Mouse (Mus musculus) midbrain, embryonic 11.5 days (tissue): ENCODE results near the gene Nf2. TPM values are rescaled to one million over a fixed set of nuclear protein-coding genes. Genes with fewer than 3 reads are reported as not detected.

Source experiments
- ATAC-seq: fragments of 200-750 bp; cut with Nextera tagmentation; 2 replicates; pipeline ENCODE4 v1.8.0; 2017; ENCODE audit warnings: moderate TSS enrichment, moderate library complexity; ENCODE audit not compliant: low FRiP score
- DNase-seq: peaks from one replicate; pipeline ENCODE4 v3.0.0; 2015; ENCODE audit warnings: low spot score; ENCODE audit errors: missing footprints
- H3K27ac ChIP-seq: fragments of 300-500 bp; sonication (generic); 2 replicates; pipeline ENCODE4 v1.5.1; 2014; ENCODE audit warnings: low read depth, low read length
- H3K27me3 ChIP-seq: fragments of 300-500 bp; sonication (generic); 2 replicates; pipeline ENCODE4 v1.6.1; 2014; ENCODE audit warnings: mild to moderate bottlenecking, low read length, moderate library complexity, mixed read lengths; ENCODE audit not compliant: control insufficient read depth, insufficient read depth
- H3K36me3 ChIP-seq: fragments of 300-500 bp; sonication (generic); 2 replicates; pipeline ENCODE4 v1.6.1; 2014; ENCODE audit warnings: mild to moderate bottlenecking, low read length, moderate library complexity, mixed read lengths; ENCODE audit not compliant: control insufficient read depth, insufficient read depth
- H3K4me1 ChIP-seq: fragments of 300-500 bp; sonication (generic); 2 replicates; pipeline ENCODE4 v1.6.1; 2014; ENCODE audit warnings: low read length; ENCODE audit not compliant: control insufficient read depth, insufficient read depth
- H3K4me2 ChIP-seq: fragments of 300-500 bp; sonication (generic); 2 replicates; pipeline ENCODE4 v1.6.1; 2014; ENCODE audit warnings: mild to moderate bottlenecking, moderate library complexity
- H3K4me3 ChIP-seq: fragments of 300-500 bp; sonication (generic); 2 replicates; pipeline ENCODE4 v1.5.1; 2014; ENCODE audit warnings: low read depth, low read length
- H3K9ac ChIP-seq: fragments of 300-500 bp; sonication (generic); 2 replicates; pipeline ENCODE4 v1.6.1; 2014; ENCODE audit warnings: low read length
- H3K9me3 ChIP-seq: fragments of 300-500 bp; sonication (generic); 2 replicates; pipeline ENCODE4 v1.6.1; 2016; ENCODE audit warnings: low read length; ENCODE audit not compliant: control insufficient read depth
- WGBS: fragments of 180-500 bp; shearing (Covaris S2); extraction: QIAGEN DNeasy Blood & Tissue Kit; methylation state at CpG from one replicate; pipeline ENCODE4 v1.1.7; 2014; 5-methylcytosine and 5-hydroxymethylcytosine counted together
- polyA plus RNA-seq: library from polyadenylated mRNA; unstranded; fragments of >200 nt; fragmentation: Nextera tagmentation; extraction: Ambion mirVana; gene quantifications from 2 replicates; pipeline ENCODE4 v1.2.1, GENCODE M21; 2014

Gene Nf2
- polyA plus RNA-seq, 1 experiment from 2014 or later: 51.0 TPM

- DNase-seq (no peak), ATAC-seq (no peak)
- Histone ChIP-seq H3K9ac (no peak overlapping the region), H3K27me3 (no peaks in the 10 kb centered on the region), H3K9me3 (no peaks in the 10 kb centered on the region), H3K27ac (no peak overlapping the region), H3K4me1 (no peaks in the 10 kb centered on the region), H3K4me3 (no peak overlapping the region), H3K36me3 (no peaks in the 10 kb centered on the region), H3K4me2 (no peak overlapping the region)
- WGBS: 87% methylated on average over 3 of the region's 3 CpGs
These were observed 8.3 kb downstream of the Nf2 start for GRCm38 (mm10) chr11:4840942-4841526.

DNA sequence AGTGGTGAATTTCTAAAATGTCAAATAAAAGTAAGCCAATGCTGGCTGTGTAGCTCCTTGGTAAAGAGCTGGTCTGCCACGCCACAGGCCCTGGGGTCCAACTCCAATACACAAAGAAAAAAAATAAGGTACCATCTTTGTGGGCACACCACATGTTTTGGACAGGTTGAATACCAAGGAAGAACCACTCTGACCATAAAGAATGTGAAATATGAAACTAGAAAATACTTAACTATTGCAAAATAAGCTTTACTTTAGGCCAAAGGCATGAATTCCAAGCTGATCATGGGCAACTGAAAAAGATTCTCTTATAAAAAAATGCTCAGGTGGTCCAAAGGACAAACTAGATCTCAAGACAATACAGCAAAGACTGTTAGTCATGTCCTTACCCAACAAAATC is 11.1 kb downstream of the Nf2 start:
- Histone ChIP-seq H3K4me1 (no peaks in the 10 kb centered on the region), H3K36me3 (no peaks in the 10 kb centered on the region), H3K4me2 (no peak overlapping the region), H3K27me3 (no peaks in the 10 kb centered on the region), H3K4me3 (no peak overlapping the region), H3K9me3 (no peaks in the 10 kb centered on the region), H3K27ac (no peak overlapping the region), H3K9ac (no peak overlapping the region)
- WGBS: 88% methylated on average over 1 of the region's 1 CpGs
- no peak for DNase-seq
- no peak for ATAC-seq

GRCm38 (mm10) chr11:4837342-4837741 is 12.0 kb downstream of the Nf2 start:
- Histone ChIP-seq H3K36me3 (no peaks in the 10 kb centered on the region), H3K27me3 (no peaks in the 10 kb centered on the region), H3K4me2 (no peak overlapping the region), H3K4me1 (no peaks in the 10 kb centered on the region), H3K9me3 (no peaks in the 10 kb centered on the region), H3K27ac (no peak overlapping the region), H3K4me3 (no peak overlapping the region), H3K9ac (no peak overlapping the region)
- 76% methylated on average over 5 of the region's 5 CpGs for WGBS
- ATAC-seq (no peak), DNase-seq (no peak)

GRCm38 (mm10) chr11:4836755-4837154 is 12.6 kb downstream of the Nf2 start:
- no peak overlapping the region for H3K4me3 ChIP-seq
- no peaks in the 10 kb centered on the region for H3K36me3 ChIP-seq
- H3K4me1 ChIP-seq: no peaks in the 10 kb centered on the region
- H3K4me2 ChIP-seq: no peak overlapping the region
- H3K27me3 ChIP-seq: no peaks in the 10 kb centered on the region
- ATAC-seq (no peak), DNase-seq (peak; percentile 89)
- H3K9me3 ChIP-seq: no peaks in the 10 kb centered on the region
- 67% methylated on average over 6 of the region's 6 CpGs for WGBS
- no peak overlapping the region for H3K27ac ChIP-seq
- no peak overlapping the region for H3K9ac ChIP-seq

DNA sequence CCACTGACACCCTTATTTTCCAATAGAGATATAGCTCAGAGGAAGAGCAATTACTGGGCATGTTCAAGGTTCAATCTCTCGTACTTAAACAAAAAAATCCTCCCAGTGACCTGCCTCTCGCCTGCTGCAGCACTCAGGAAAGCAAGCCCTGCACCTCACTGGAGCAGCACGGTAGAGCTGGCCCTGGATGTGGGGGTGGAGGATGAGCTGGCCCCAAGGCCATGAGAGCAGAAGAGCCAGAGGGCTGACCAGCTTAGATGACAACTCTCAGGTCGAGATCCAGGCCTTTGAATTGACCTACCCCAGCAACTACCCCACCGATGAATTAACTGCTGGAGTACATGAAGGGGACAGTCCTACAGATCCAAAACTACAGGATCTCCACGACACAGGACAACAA is 13.9 kb downstream of the Nf2 start:
- Histone ChIP-seq H3K4me1 (no peaks in the 10 kb centered on the region), H3K9me3 (no peaks in the 10 kb centered on the region), H3K4me3 (no peak overlapping the region), H3K4me2 (no peak overlapping the region), H3K27ac (no peak overlapping the region), H3K36me3 (no peaks in the 10 kb centered on the region), H3K9ac (no peak overlapping the region), H3K27me3 (no peaks in the 10 kb centered on the region)
- ATAC-seq (no peak), DNase-seq (no peak)
- WGBS: 86% methylated on average over 6 of the region's 6 CpGs

DNA sequence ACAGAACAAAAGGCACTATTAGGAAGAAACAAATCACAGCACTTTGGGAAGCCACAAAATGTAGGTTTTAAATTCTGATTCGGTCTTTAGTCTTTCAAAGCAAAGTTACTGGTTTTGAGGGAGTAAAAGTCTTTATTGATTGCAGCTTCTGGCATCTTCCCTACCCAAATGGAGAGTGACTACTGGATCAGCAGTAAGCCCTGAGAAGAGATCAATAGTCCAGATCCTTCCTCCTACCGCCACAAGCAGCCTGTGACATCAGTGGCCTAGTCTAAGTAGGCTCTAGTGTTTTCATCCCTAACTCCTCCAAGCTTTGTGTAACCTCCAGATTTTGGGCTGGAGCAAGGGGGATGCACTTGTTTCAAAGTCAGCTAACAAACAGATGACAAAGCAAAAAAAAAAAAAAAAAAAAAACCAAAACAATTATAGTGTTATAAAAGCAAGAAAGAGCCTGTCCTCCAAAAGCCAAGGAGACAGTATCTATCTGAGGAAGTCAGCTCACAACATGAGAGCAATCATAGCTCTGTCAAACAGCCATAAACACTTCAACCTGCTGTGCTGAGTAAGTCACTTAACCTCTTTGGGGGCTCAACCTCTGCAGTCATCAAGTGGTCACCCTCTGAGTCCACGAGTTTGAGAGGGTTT is 15.9 kb downstream of the Nf2 start:
- H3K4me3 ChIP-seq: no peak overlapping the region
- WGBS: 85% methylated on average over 3 of the region's 3 CpGs
- ATAC-seq (no peak), DNase-seq (no peak)
- no peak overlapping the region for H3K9ac ChIP-seq
- no peaks in the 10 kb centered on the region for H3K27me3 ChIP-seq
- no peak overlapping the region for H3K4me2 ChIP-seq
- H3K4me1 ChIP-seq: no peaks in the 10 kb centered on the region
- no peaks in the 10 kb centered on the region for H3K9me3 ChIP-seq
- no peak overlapping the region for H3K27ac ChIP-seq
- H3K36me3 ChIP-seq: no peaks in the 10 kb centered on the region

- Histone ChIP-seq H3K27ac (no peak overlapping the region), H3K4me2 (no peak overlapping the region), H3K36me3 (no peaks in the 10 kb centered on the region), H3K4me3 (no peak overlapping the region), H3K9ac (no peak overlapping the region), H3K4me1 (no peaks in the 10 kb centered on the region), H3K9me3 (no peaks in the 10 kb centered on the region), H3K27me3 (no peaks in the 10 kb centered on the region)
- ATAC-seq (no peak), DNase-seq (no peak)
These were observed 18.3 kb downstream of the Nf2 start for GRCm38 (mm10) chr11:4831066-4831465.

DNA sequence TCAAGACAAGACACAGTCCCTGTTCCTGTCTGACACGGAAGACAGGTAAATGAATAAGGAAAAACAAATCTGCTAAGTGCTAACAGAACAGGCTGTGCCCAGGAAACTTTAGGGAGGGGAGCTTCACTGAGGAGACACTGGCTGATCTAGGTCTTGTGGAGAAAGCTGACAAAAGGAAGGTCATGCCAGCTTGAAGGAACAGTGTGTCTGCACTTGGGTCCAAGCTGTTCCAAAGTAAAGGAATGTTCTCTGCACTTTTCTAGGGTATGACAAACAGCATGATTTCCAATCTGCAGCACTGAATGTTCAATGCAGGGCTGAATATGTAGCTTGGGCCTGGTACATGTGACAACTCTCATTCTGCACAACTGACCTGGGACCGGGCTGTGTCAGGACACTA is 21.4 kb downstream of the Nf2 start:
- Histone ChIP-seq H3K9me3 (no peaks in the 10 kb centered on the region), H3K9ac (no peak overlapping the region), H3K4me3 (no peak overlapping the region), H3K4me2 (no peak overlapping the region), H3K27ac (no peak overlapping the region), H3K4me1 (no peaks in the 10 kb centered on the region), H3K36me3 (no peaks in the 10 kb centered on the region), H3K27me3 (no peaks in the 10 kb centered on the region)
- 84% methylated on average over 2 of the region's 2 CpGs for WGBS
- DNase-seq (no peak), ATAC-seq (no peak)

DNA sequence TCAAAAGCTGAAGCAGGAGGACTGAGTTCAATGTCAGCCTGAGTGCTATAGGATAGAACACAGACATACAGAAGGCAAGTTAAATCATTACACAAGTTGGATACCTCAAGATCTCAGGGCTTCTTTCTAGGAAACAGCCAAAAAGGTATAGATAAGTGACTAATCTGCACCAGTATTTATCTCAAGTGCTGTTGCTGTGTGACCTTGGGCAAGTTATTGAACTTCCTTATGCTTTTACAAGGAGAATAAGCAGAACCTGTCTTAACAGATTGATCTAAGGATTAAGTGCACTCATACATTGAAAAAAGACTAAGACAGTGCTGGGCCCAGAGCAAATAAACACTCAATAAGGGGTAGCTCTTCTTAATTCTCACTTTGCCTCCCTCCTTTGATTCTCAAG is 22.0 kb downstream of the Nf2 start:
- no peaks in the 10 kb centered on the region for H3K36me3 ChIP-seq
- H3K27me3 ChIP-seq: no peaks in the 10 kb centered on the region
- ATAC-seq: no peak
- no peak for DNase-seq
- H3K4me2 ChIP-seq: no peak overlapping the region
- H3K9me3 ChIP-seq: no peaks in the 10 kb centered on the region
- no peak overlapping the region for H3K9ac ChIP-seq
- H3K4me1 ChIP-seq: no peaks in the 10 kb centered on the region
- no peak overlapping the region for H3K27ac ChIP-seq
- no peak overlapping the region for H3K4me3 ChIP-seq
